Mouse (Mus musculus) intestine, embryonic 16.5 days (tissue): Measurements from ENCODE around the gene Trnau1ap. TPM values are rescaled to one million over a fixed set of nuclear protein-coding genes. Genes with fewer than 3 reads are reported as not detected.
"Not testable (repeated sequence)": the region's sequence is repeated elsewhere in the genome, so short reads cannot be mapped to it uniquely, and the experiment has no call there.

Source experiments
- ATAC-seq: fragments of 200-750 bp; cut with Nextera tagmentation; 2 replicates; pipeline ENCODE4 v1.8.0; 2017; ENCODE audit warnings: moderate TSS enrichment, moderate library complexity
- H3K27ac ChIP-seq: fragments of 300-500 bp; sonication (generic); 2 replicates; pipeline ENCODE4 v1.5.1; 2014; ENCODE audit warnings: mild to moderate bottlenecking, low read length
- H3K27me3 ChIP-seq: fragments of 300-500 bp; sonication (generic); replicated peaks from 2 replicates; pipeline ENCODE4 v1.6.1; 2014; ENCODE audit warnings: low read length, control low read depth, mixed read lengths; ENCODE audit not compliant: control insufficient read depth, insufficient read depth
- H3K36me3 ChIP-seq: fragments of 300-500 bp; sonication (generic); 2 replicates; pipeline ENCODE4 v1.6.1; 2014; ENCODE audit warnings: low read length, control low read depth; ENCODE audit not compliant: control insufficient read depth, insufficient read depth
- H3K4me1 ChIP-seq: fragments of 300-500 bp; sonication (generic); 2 replicates; pipeline ENCODE4 v1.6.1; 2014; ENCODE audit warnings: low read length, control low read depth, mixed read lengths; ENCODE audit not compliant: control insufficient read depth, insufficient read depth
- H3K4me2 ChIP-seq: fragments of 300-500 bp; sonication (generic); 2 replicates; pipeline ENCODE4 v1.6.1; 2014; ENCODE audit warnings: low read depth, low read length, control low read depth
- H3K4me3 ChIP-seq: fragments of 300-500 bp; sonication (generic); 2 replicates; pipeline ENCODE4 v1.5.1; 2014; ENCODE audit warnings: mild to moderate bottlenecking, low read length
- H3K9ac ChIP-seq: fragments of 300-500 bp; sonication (generic); 2 replicates; pipeline ENCODE4 v1.6.1; 2014; ENCODE audit warnings: low read depth, low read length
- H3K9me3 ChIP-seq: fragments of 300-500 bp; sonication (generic); 2 replicates; pipeline ENCODE4 v1.6.1; 2016; ENCODE audit warnings: low read length, control low read depth; ENCODE audit not compliant: control insufficient read depth
- WGBS: fragments of 180-500 bp; shearing (Covaris S2); extraction: QIAGEN DNeasy Blood & Tissue Kit; methylation state at CpG from one replicate; pipeline ENCODE4 v1.1.7; 2014; 5-methylcytosine and 5-hydroxymethylcytosine counted together
- polyA plus RNA-seq: library from polyadenylated mRNA; unstranded; fragments of >200 nt; fragmentation: Nextera tagmentation; extraction: Ambion mirVana; gene quantifications from 2 replicates; pipeline ENCODE4 v1.2.1, GENCODE M21; 2015

Gene Trnau1ap
- polyA plus RNA-seq, 1 experiment from 2014 or later: 79.6 TPM

GRCm38 (mm10) chr4:132305276-132305675, 24.1 kb downstream of the Trnau1ap start:
- Histone ChIP-seq H3K27me3 (no peaks in the 10 kb centered on the region), H3K9me3 (no peaks in the 10 kb centered on the region), H3K4me2 (no peak overlapping the region), H3K36me3 (peaks cover 5% of the 10 kb centered on the region; the same call in 1 of the 2 replicates), H3K4me3 (no peak overlapping the region), H3K9ac (no peak overlapping the region), H3K27ac (0 out of 2 replicates have a peak overlapping the region, but pooled peaks have one; percentile 43), H3K4me1 (peaks cover 11% of the 10 kb centered on the region)
- WGBS: 75% methylated on average over 8 of the region's 8 CpGs
- ATAC-seq: peak; percentile 22

- not testable (repeated sequence) for H3K27ac ChIP-seq, H3K4me1 ChIP-seq, H3K27me3 ChIP-seq, H3K9me3 ChIP-seq, H3K36me3 ChIP-seq, ATAC-seq
- 41% methylated on average over 6 of the region's 6 CpGs for WGBS
- peak overlapping the region; percentile 77 for H3K9ac ChIP-seq
- peak overlapping the region; percentile 60 for H3K4me3 ChIP-seq
- H3K4me2 ChIP-seq: peak overlapping the region; percentile 78
These were observed 25.9 kb downstream of the Trnau1ap start for GRCm38 (mm10) chr4:132303484-132303883.

- H3K9ac ChIP-seq: peak within 1 kb of the TSS; percentile 77
- H3K9me3 ChIP-seq: no peaks in the 10 kb centered on the region
- no peaks in the 10 kb centered on the region for H3K36me3 ChIP-seq
- H3K27ac ChIP-seq: peak within 1 kb of the TSS; percentile 59; the same call in 1 of the 2 replicates
- 2% methylated on average over 31 of the region's 31 CpGs for WGBS
- H3K4me3 ChIP-seq: peak within 1 kb of the TSS; percentile 60
- peak within 1 kb of the TSS; percentile 78 for H3K4me2 ChIP-seq
- peak; percentile 72 for ATAC-seq
- peaks cover 5% of the 10 kb centered on the region for H3K4me1 ChIP-seq
- H3K27me3 ChIP-seq: no peaks in the 10 kb centered on the region
These were observed 26.3 kb downstream of the Trnau1ap start, which contains the start of gene Rab42 for GRCm38 (mm10) chr4:132302939-132303479. TSS of gene Rab42 (minus strand) at chr4:132303385.

- Histone ChIP-seq H3K27me3 (no peaks in the 10 kb centered on the region), H3K4me1 (peaks cover 5% of the 10 kb centered on the region), H3K4me2 (peak overlapping the region; percentile 78), H3K36me3 (no peaks in the 10 kb centered on the region), H3K9ac (peak overlapping the region; percentile 77), H3K27ac (peak overlapping the region; percentile 59; the same call in 1 of the 2 replicates), H3K9me3 (no peaks in the 10 kb centered on the region), H3K4me3 (peak overlapping the region; percentile 60)
- peak; percentile 7; the same call in 1 of the 2 replicates for ATAC-seq
- 64% methylated on average over 16 of the region's 16 CpGs for WGBS
These were observed 27.1 kb downstream of the Trnau1ap start for GRCm38 (mm10) chr4:132301965-132302938.

- Histone ChIP-seq H3K9me3 (no peaks in the 10 kb centered on the region), H3K4me1 (peaks cover 5% of the 10 kb centered on the region), H3K4me3 (no peak overlapping the region), H3K4me2 (no peak overlapping the region), H3K36me3 (no peaks in the 10 kb centered on the region), H3K9ac (no peak overlapping the region), H3K27me3 (no peaks in the 10 kb centered on the region), H3K27ac (no peak overlapping the region)
- ATAC-seq: no peak
- 86% methylated on average over 6 of the region's 6 CpGs for WGBS
These were observed 27.9 kb downstream of the Trnau1ap start for GRCm38 (mm10) chr4:132301486-132301885.

- H3K27ac ChIP-seq: no peak overlapping the region
- no peak overlapping the region for H3K4me2 ChIP-seq
- no peak overlapping the region for H3K4me3 ChIP-seq
- H3K4me1 ChIP-seq: peaks cover 5% of the 10 kb centered on the region
- H3K36me3 ChIP-seq: no peaks in the 10 kb centered on the region
- H3K27me3 ChIP-seq: no peaks in the 10 kb centered on the region
- H3K9ac ChIP-seq: no peak overlapping the region
- 74% methylated on average over 1 of the region's 1 CpGs for WGBS
- no peak for ATAC-seq
- H3K9me3 ChIP-seq: no peaks in the 10 kb centered on the region
These were observed 29.5 kb downstream of the Trnau1ap start for GRCm38 (mm10) chr4:132299849-132300248.

- no peaks in the 10 kb centered on the region for H3K27me3 ChIP-seq
- H3K4me3 ChIP-seq: no peak overlapping the region
- WGBS: 48% methylated on average over 8 of the region's 8 CpGs
- H3K36me3 ChIP-seq: peaks cover 8% of the 10 kb centered on the region
- no peak overlapping the region for H3K4me2 ChIP-seq
- H3K27ac ChIP-seq: no peak overlapping the region
- ATAC-seq: no peak
- no peaks in the 10 kb centered on the region for H3K9me3 ChIP-seq
- H3K4me1 ChIP-seq: no peaks in the 10 kb centered on the region
- H3K9ac ChIP-seq: no peak overlapping the region
These were observed 33.5 kb downstream of the Trnau1ap start for GRCm38 (mm10) chr4:132295696-132296390.

- no peaks in the 10 kb centered on the region for H3K9me3 ChIP-seq
- no peak overlapping the region for H3K9ac ChIP-seq
- H3K27ac ChIP-seq: no peak overlapping the region
- H3K4me1 ChIP-seq: no peaks in the 10 kb centered on the region
- 0 out of 2 replicates have a peak, but pooled peaks have one; percentile 33 for ATAC-seq
- H3K4me3 ChIP-seq: no peak overlapping the region
- no peaks in the 10 kb centered on the region for H3K27me3 ChIP-seq
- H3K36me3 ChIP-seq: peaks cover 9% of the 10 kb centered on the region
- 76% methylated on average over 7 of the region's 7 CpGs for WGBS
- no peak overlapping the region for H3K4me2 ChIP-seq
These were observed 35.6 kb downstream of the Trnau1ap start for GRCm38 (mm10) chr4:132293682-132294240.

GRCm38 (mm10) chr4:132292988-132293387, 36.4 kb downstream of the Trnau1ap start:
- Histone ChIP-seq H3K4me3 (no peak overlapping the region), H3K9ac (no peak overlapping the region), H3K36me3 (peaks cover 9% of the 10 kb centered on the region), H3K4me2 (no peak overlapping the region), H3K27ac (no peak overlapping the region), H3K9me3 (no peaks in the 10 kb centered on the region), H3K27me3 (no peaks in the 10 kb centered on the region), H3K4me1 (no peaks in the 10 kb centered on the region)
- no peak for ATAC-seq
- WGBS: 48% methylated on average over 4 of the region's 4 CpGs
